Mouse (Mus musculus) effector memory CD4-positive, alpha-beta T cell, adult 7 months (primary cell): Measurements from ENCODE around the gene Rfng. TPM values are rescaled to one million over a fixed set of nuclear protein-coding genes. Genes with fewer than 3 reads are reported as not detected.

ENCODE experiments used
- polyA plus RNA-seq: library from polyadenylated mRNA; unstranded; fragments of 100-300 nt; shearing (Covaris generic); gene quantifications from one replicate; pipeline ENCODE4 v1.2.1, GENCODE M21; 2017

Rfng gene
- 29.1 TPM for polyA plus RNA-seq

DNA sequence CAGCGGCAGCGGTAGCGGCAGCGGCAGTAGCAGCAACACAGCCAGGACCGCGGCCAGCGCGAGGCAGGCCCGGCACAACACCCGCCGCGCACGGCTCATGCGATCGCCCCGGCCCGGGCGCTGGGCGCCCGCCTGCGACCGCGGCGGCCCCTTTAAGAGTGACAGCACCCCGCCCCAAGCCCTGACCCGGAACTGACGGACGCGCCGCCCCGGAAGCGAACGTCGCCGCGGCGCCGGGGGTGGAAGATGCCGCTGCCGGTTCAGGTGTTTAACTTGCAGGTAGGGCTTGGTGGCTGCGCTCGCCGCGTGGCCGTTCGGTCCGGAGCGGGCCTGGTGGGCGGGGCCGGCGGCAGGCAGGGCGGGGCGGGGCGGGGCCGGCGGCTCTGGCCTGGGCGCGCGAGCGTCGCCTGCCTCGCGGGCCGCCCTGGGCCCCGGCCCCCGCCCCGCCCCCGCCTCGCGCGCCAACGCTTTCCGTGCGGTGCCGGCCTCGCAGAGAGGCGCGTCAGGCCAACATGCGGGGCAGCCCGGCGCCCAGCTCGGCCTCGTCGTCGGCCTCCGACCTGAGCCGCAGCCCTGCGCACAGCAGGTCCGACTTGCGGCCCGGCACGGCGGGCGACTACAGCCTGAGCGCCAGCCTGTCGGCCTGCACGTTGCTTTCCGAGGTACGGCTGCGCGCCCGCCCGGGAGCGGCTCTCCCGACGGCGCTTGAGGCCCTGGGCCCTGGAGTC lies at the start of gene Rfng, which contains the start of gene Gps1:
Rfng (minus strand) TSS at position 144 of the 728 bp plus-strand sequence.
Gps1 (plus strand) TSS at position 209 of the 728 bp plus-strand sequence.

DNA sequence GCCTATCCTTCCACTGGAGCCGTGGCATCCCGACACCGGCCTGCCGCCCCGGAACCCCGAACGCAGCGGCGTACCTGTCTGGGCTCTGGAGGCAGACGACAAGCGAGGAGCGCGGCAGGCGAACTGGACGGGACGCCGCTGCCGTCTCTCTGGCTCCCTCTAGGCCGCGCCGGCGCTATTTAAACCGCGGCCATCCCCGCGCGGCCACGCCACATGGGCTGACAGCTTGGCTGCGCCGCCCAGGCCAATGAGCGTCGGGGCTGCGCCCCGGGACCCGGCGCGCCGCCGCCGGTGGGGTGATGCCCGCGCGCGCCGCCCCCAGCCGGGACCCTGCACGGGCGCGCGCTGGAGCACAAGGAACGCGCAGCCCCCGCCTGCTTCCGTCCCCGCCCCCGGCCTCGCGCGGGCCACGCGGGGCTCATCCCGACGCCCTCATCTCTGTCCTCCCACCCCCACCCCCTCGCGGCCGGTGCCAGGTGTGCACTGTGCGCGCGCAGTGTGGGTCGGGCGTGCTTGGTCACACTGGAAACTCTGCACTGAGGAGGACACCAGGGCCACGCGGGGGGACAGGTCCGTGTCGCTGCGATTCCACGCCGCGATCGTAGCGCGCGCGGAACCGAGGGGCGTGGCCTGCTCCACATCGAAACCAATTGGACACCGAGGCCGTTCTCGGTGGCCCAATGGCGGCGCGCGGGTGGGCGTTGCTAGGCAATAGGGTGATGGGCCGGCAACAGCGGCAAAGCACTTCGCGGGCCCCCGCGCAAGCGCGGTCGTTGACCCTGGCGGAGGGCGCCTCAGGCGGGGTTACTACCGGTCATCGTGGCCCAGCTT lies 40.2 kb upstream of the Rfng start, which contains the start of gene Fasn:
Fasn (minus strand) TSS at position 592 of the 831 bp plus-strand sequence.

GRCm38 (mm10) chr11:120795756-120796613 lies 12.0 kb upstream of the Rfng start, which contains the start of gene Dus1l:
TSS of gene Dus1l (minus strand) at chr11:120796403.

GRCm38 (mm10) chr11:120762672-120763041 lies 21.4 kb downstream of the Rfng start, which contains the start of gene Hmga1b:
TSS of gene Hmga1b (plus strand) at chr11:120762794.

GRCm38 (mm10) chr11:120731858-120732680 lies 51.9 kb downstream of the Rfng start, which contains the start of gene Cbr2:
TSS of gene Cbr2 (minus strand) at chr11:120732114.

Other genes starting within 250 kb of the Rfng start
- 59.6 TPM for gene Mcrip1, start 234.5 kb downstream of the Rfng start, polyA plus RNA-seq
- not detected for gene Ppp1r27, start 233.1 kb downstream of the Rfng start, polyA plus RNA-seq
- gene P4hb, start 211.0 kb downstream of the Rfng start, polyA plus RNA-seq, result 172 TPM
- gene Arhgdia, start 202.6 kb downstream of the Rfng start, polyA plus RNA-seq, result 768 TPM
- 279 TPM for gene Alyref, start 185.8 kb downstream of the Rfng start, polyA plus RNA-seq
- 67.7 TPM for gene Anapc11, start 185.8 kb downstream of the Rfng start, polyA plus RNA-seq
- not detected for gene Npb, start 175.7 kb downstream of the Rfng start, polyA plus RNA-seq
- 135 TPM for gene Pcyt2, start 166.3 kb downstream of the Rfng start, polyA plus RNA-seq
- 155 TPM for gene Sirt7, start 159.0 kb downstream of the Rfng start, polyA plus RNA-seq
- 31.8 TPM for gene Mafg, start 150.6 kb downstream of the Rfng start, polyA plus RNA-seq
- gene Pycr1, start 140.4 kb downstream of the Rfng start, polyA plus RNA-seq, result 0.44 TPM
- gene Myadml2, start 136.0 kb downstream of the Rfng start, polyA plus RNA-seq, result not detected
- not detected for gene Notum, start 123.0 kb downstream of the Rfng start, polyA plus RNA-seq
- 111 TPM for gene Aspscr1, start 111.2 kb downstream of the Rfng start, polyA plus RNA-seq
- 85.8 TPM for gene Cenpx, start 70.5 kb downstream of the Rfng start, polyA plus RNA-seq
- 52.6 TPM for gene Lrrc45, start 70.3 kb downstream of the Rfng start, polyA plus RNA-seq
- gene Rac3, start 62.7 kb downstream of the Rfng start, polyA plus RNA-seq, result not detected
- gene Dcxr, start 56.9 kb downstream of the Rfng start, polyA plus RNA-seq, result 5.4 TPM
- not detected for gene Cbr2, start 52.1 kb downstream of the Rfng start, polyA plus RNA-seq
- gene Hmga1b, start 21.4 kb downstream of the Rfng start, polyA plus RNA-seq, result 9.5 TPM
- gene Gps1, start 65 bp upstream of the Rfng start, polyA plus RNA-seq, result 70.8 TPM
- 42.8 TPM for gene Dus1l, start 12.2 kb upstream of the Rfng start, polyA plus RNA-seq
- 39.2 TPM for gene Fasn, start 40.3 kb upstream of the Rfng start, polyA plus RNA-seq
- gene Ccdc57, start 148.7 kb upstream of the Rfng start, polyA plus RNA-seq, result not detected
- 7.9 TPM for gene Slc16a3, start 164.3 kb upstream of the Rfng start, polyA plus RNA-seq
- gene Csnk1d, start 207.1 kb upstream of the Rfng start, polyA plus RNA-seq, result 216 TPM